Mouse (Mus musculus) lung, postnatal 36 days (tissue): Measurements from ENCODE around the gene Zfp109.
"Not testable (repeated sequence)": the region's sequence is repeated elsewhere in the genome, so short reads cannot be mapped to it uniquely, and the experiment has no call there.

Experiments
- DNase-seq: peaks from one replicate; pipeline ENCODE4 v3.0.0; 2022; ENCODE audit warnings: mixed read lengths

The Zfp109 gene

GRCm38 (mm10) chr7:24237040-24237791 is at the start of gene Zfp109:
Gene Zfp109 (minus strand): TSS chr7:24237560.
- DNase-seq: peak; percentile 81

GRCm38 (mm10) chr7:24286916-24287315 is 49.6 kb upstream of the Zfp109 start:
- DNase-seq: no peak

GRCm38 (mm10) chr7:24286090-24286489 is 48.7 kb upstream of the Zfp109 start:
- DNase-seq: no peak

- DNase-seq: no peak
Observed at GRCm38 (mm10) chr7:24280858-24281145, 43.4 kb upstream of the Zfp109 start.

- no peak for DNase-seq
Observed at GRCm38 (mm10) chr7:24280031-24280857, 42.9 kb upstream of the Zfp109 start.

GRCm38 (mm10) chr7:24278771-24279170 is 41.4 kb upstream of the Zfp109 start:
- not testable (repeated sequence) for DNase-seq

GRCm38 (mm10) chr7:24274456-24274855 is 37.1 kb upstream of the Zfp109 start:
- no peak for DNase-seq

GRCm38 (mm10) chr7:24271191-24271590 is 33.8 kb upstream of the Zfp109 start:
- no peak for DNase-seq

GRCm38 (mm10) chr7:24270288-24270672 is 32.9 kb upstream of the Zfp109 start, which contains the start of gene Zfp93:
Gene Zfp93 (plus strand): TSS chr7:24270420.
- peak; percentile 90 for DNase-seq

- DNase-seq: no peak
Observed at GRCm38 (mm10) chr7:24269667-24270287, 32.4 kb upstream of the Zfp109 start.

- DNase-seq: no peak
Observed at GRCm38 (mm10) chr7:24269256-24269655, 31.9 kb upstream of the Zfp109 start.

GRCm38 (mm10) chr7:24268176-24269155 is 31.1 kb upstream of the Zfp109 start:
- DNase-seq: no peak

- DNase-seq: no peak
Observed at GRCm38 (mm10) chr7:24260000-24260312, 22.6 kb upstream of the Zfp109 start.

- peak; percentile 10 for DNase-seq
Observed at GRCm38 (mm10) chr7:24259306-24259999, 22.1 kb upstream of the Zfp109 start.

GRCm38 (mm10) chr7:24254633-24255474 is 17.5 kb upstream of the Zfp109 start, which contains the start of gene Zfp108:
Gene Zfp108 (plus strand): TSS chr7:24254794.
- DNase-seq: peak; percentile 95

- DNase-seq: no peak
Observed at GRCm38 (mm10) chr7:24253779-24254615, 16.6 kb upstream of the Zfp109 start.

GRCm38 (mm10) chr7:24211343-24211742 is 26.0 kb downstream of the Zfp109 start, which contains the start of gene Zfp111:
Gene Zfp111 (minus strand): TSS chr7:24211443.
- no peak for DNase-seq

GRCm38 (mm10) chr7:24210296-24210695 is 27.1 kb downstream of the Zfp109 start:
- DNase-seq: no peak

GRCm38 (mm10) chr7:24208282-24208886 is 29.0 kb downstream of the Zfp109 start:
- DNase-seq: no peak
